Mouse (Mus musculus): ENCODE measurements around the gene Nlgn3. TPM values are rescaled to one million over a fixed set of nuclear protein-coding genes. Genes with fewer than 3 reads are reported as not detected.

The Nlgn3 gene
- polyA plus RNA-seq, 1 experiment = 49.1 TPM

DNA sequence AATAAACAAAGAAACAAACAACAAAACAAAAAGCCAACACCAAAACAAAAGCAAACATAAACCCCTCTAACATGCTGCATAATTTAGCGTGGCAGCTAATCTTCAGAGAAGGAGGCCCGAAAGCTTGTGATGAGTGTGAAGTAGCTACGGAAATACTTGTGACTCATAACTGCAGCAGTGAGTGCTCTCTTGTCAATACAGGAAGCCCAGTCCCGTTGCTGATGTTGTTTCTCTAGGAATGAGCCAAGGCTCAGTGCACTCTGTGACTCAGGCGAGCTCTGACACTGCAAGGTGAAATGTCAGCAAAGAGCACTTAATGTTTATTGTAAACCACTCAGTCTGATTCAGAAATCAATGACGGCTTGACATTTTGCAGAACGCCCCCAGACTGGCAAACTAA, 70.0 kb downstream of the Nlgn3 start:
- Histone ChIP-seq H3K4me3 (ENCODE audit: insufficient read depth, low read length) (no peak overlapping the region), H3K27ac (ENCODE audit: insufficient read depth, low read length) (no peak overlapping the region), H3K4me1 (ENCODE audit: control insufficient read depth, insufficient read depth, low read length) (no peaks in the 10 kb centered on the region)
- no peak for TF ChIP-seq CTCF (IDR thresholded peaks at IDR 0.05; ENCODE audit: extremely low read depth, insufficient read depth, low read length)
- no peak for TF ChIP-seq POLR2A (IDR thresholded peaks at IDR 0.05; ENCODE audit: extremely low read depth, insufficient read depth, low read length)

DNA sequence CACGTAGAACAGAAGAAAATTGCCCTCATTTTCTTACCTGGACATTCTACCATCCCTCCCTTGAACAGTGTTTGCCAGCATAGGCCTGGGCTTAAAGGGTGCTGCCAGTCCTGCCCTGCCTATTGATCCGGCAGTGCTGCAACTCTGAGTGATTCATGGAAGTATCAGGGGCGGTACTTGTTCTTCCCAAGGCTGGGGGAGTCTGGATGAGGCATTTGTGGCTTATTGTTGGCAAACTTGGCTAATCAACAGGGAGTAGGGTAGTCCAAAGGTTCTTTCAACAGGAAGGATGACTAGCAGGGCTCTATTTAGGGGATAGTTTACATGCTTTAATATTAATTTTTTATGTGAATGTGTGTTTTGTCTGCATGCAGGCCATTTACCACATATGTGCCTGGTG, 71.6 kb downstream of the Nlgn3 start:
- no peak overlapping the region for H3K27ac ChIP-seq (ENCODE audit: insufficient read depth, low read length)

DNA sequence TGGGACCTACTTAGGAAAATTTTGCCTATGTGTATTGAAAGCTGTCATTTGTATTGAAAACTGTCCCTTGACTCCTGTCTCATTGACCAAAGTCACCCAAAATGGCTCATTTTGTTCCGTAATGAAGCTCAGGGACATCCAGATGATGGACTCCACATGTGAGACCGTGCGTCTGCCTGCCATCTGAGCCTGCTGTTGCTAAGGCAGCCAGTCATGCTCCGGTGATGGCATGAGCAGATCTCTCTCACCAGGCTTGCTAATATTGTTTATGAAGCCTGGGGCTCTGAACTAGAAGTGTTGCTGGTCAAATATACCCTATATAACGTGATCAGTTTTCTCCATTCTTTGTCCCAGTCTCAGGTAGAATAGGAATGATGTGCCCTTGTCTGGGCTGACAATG, 74.0 kb downstream of the Nlgn3 start:
- H3K4me1 ChIP-seq (ENCODE audit: control insufficient read depth, insufficient read depth, low read length) = no peaks in the 10 kb centered on the region
- no peak overlapping the region for H3K4me3 ChIP-seq (ENCODE audit: insufficient read depth, low read length)
- no peak overlapping the region for H3K27ac ChIP-seq (ENCODE audit: insufficient read depth, low read length)
- no peak for TF ChIP-seq POLR2A (IDR thresholded peaks at IDR 0.05; ENCODE audit: extremely low read depth, insufficient read depth, low read length)
- no peak for TF ChIP-seq CTCF (IDR thresholded peaks at IDR 0.05; ENCODE audit: extremely low read depth, insufficient read depth, low read length)

More for the DNA sequence above, 71.6 kb downstream of the Nlgn3 start:
- Histone ChIP-seq H3K4me1 (ENCODE audit: control insufficient read depth, insufficient read depth, low read length) (no peaks in the 10 kb centered on the region), H3K4me3 (ENCODE audit: insufficient read depth, low read length) (no peak overlapping the region)
- no peak for TF ChIP-seq CTCF (IDR thresholded peaks at IDR 0.05; ENCODE audit: extremely low read depth, insufficient read depth, low read length)
- no peak for TF ChIP-seq POLR2A (IDR thresholded peaks at IDR 0.05; ENCODE audit: extremely low read depth, insufficient read depth, low read length)

Other genes starting within 250 kb of the Nlgn3 start
- 0.08 and 0.17 TPM in 2 replicates for gene Tex11, start 239.5 kb upstream of the Nlgn3 start, polyA plus RNA-seq (2012; rRNA removed)
- 8.6 and 9.3 TPM in 2 replicates for gene Slc7a3, start 213.1 kb upstream of the Nlgn3 start, polyA plus RNA-seq (2012; rRNA removed)
- gene Snx12, start 76.6 kb upstream of the Nlgn3 start, polyA plus RNA-seq (2012; rRNA removed) = 31.5 and 33.1 TPM in 2 replicates
- 11.9 and 12.3 TPM in 2 replicates for gene Foxo4, start 44.6 kb upstream of the Nlgn3 start, polyA plus RNA-seq (2012; rRNA removed)
- not detected in 2 replicates for gene Gm614, start 35.2 kb upstream of the Nlgn3 start, polyA plus RNA-seq (2012; rRNA removed)
- 2.4 TPM in 2 replicates for gene Il2rg, start 30.9 kb upstream of the Nlgn3 start, polyA plus RNA-seq (2012; rRNA removed)
- not detected in 2 replicates for gene Gm20489, start 30.1 kb upstream of the Nlgn3 start, polyA plus RNA-seq (2012; rRNA removed)
- gene Med12, start 25.1 kb upstream of the Nlgn3 start, polyA plus RNA-seq (2012; rRNA removed) = 31.6 and 33.1 TPM in 2 replicates
- 24.2 and 34.6 TPM in 2 replicates for gene Gjb1, start 77.2 kb downstream of the Nlgn3 start, polyA plus RNA-seq (2012; rRNA removed)
- gene Zmym3, start 121.7 kb downstream of the Nlgn3 start, polyA plus RNA-seq (2012; rRNA removed) = 177 and 193 TPM in 2 replicates
- 112 and 117 TPM in 2 replicates for gene Nono, start 130.2 kb downstream of the Nlgn3 start, polyA plus RNA-seq (2012; rRNA removed)
- 1.8 and 1.9 TPM in 2 replicates for gene Itgb1bp2, start 149.9 kb downstream of the Nlgn3 start, polyA plus RNA-seq (2012; rRNA removed)
- gene Taf1, start 233.6 kb downstream of the Nlgn3 start, polyA plus RNA-seq (2012; rRNA removed) = 34.1 and 39.3 TPM in 2 replicates